Mouse (Mus musculus): ENCODE measurements around the gene Cachd1.

DNA sequence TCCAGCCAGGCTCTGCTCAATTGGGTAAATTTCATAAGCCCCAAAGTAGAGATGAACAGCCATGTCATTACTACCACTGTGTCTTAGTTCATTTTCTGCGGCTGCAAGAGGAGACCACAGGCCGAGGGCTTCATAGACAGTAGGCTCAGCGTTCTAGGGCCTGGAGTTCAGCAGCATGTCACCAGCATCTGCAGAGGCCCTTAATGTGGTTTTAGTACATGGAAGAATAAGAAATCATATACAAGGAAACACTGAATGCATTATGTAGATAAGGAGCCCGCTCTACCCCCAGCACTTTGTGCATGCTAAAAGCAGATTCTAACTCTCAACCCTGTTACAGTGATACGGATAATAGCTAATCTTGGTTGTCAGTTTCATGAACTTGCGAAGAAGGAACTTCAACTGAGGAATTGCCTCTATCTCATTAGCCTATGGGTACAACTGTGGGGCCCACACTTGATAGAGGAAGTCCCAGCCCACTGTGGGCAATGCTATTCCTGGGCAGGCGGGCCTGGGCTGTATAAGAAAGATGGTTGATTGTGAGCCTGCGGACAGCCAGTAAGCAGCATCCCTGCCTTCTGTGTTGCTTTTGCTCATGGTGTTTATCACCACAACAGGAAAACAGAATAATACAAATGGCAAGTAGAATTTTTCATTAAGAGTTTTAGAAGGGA lies 110.4 kb downstream of the Cachd1 start:
- TF ChIP-seq CTCF (IDR thresholded peaks at IDR 0.05; ENCODE audit: low read depth) (no peak), EP300 (IDR thresholded peaks at IDR 0.05; ENCODE audit: low read depth) (no peak)

Data from liver, postnatal 0 days (tissue).